Mouse (Mus musculus): ENCODE data around the gene Pitpnm3. TPM values are rescaled to one million over a fixed set of nuclear protein-coding genes. Genes with fewer than 3 reads are reported as not detected.

Pitpnm3 gene
- polyA plus RNA-seq, 1 experiment from 2014 or later: 0.24 TPM

DNA sequence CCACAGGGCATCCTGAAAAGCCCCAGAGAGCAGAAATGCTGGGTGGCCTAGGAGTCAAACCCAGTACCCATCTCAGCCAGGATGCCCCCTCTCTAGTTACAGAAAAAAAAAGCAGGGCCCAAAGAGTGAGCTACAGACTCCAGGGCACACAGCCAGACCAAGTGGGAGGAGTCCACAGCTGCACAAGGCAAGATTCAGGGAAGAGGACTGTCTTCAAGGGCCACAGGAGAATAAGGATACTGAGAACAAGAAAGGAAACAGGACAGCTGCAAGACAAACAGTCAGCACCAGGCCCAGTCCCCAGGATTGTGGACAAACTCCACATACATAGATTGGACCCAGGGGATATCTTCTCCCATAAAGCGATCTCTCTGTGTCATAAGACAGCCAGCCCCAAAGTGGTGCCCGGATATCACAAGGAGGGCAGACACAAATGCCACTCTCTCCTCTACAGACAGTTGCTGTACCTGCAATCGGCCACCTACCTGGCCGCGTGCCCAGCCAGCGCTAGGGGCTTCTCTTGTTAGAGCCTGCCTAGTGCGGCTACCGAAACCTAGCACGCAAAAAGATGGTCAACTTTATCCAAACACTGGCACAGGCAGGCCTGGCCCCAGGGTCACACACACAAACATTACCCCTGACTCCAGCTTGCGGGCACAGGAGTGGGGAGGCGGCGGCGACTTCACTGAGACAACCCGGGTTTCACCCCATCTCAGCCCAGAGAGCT lies 85.2 kb downstream of the Pitpnm3 start:
- DNase-seq (ENCODE audit: low spot score) (no peak), ATAC-seq (ENCODE audit: insufficient number of reproducible peaks, low FRiP score, low TSS enrichment, low read depth) (peak; percentile 12; the same call in 1 of the 2 replicates)
- Histone ChIP-seq H3K4me1 (ENCODE audit: control insufficient read depth, insufficient read depth, low read length) (no peaks in the 10 kb centered on the region), H3K4me3 (ENCODE audit: low read depth, low read length) (peak overlapping the region; percentile 47), H3K27me3 (ENCODE audit: control insufficient read depth, insufficient read depth, low read length) (peaks cover 7% of the 10 kb centered on the region; the same call in 1 of the 2 replicates), H3K36me3 (ENCODE audit: control insufficient read depth, insufficient read depth, low read length) (peaks cover 3% of the 10 kb centered on the region), H3K9me3 (ENCODE audit: control insufficient read depth, low read length) (no peaks in the 10 kb centered on the region), H3K9ac (ENCODE audit: low read length) (peak overlapping the region; percentile 49), H3K4me2 (ENCODE audit: low read depth, severe bottlenecking) (peak overlapping the region; percentile 83), H3K27ac (replicated peaks; ENCODE audit: low read depth, low read length) (no peak overlapping the region)
- WGBS: 22% methylated on average over 14 of the region's 14 CpGs

GRCm38 (mm10) chr11:72049171-72049759 lies 86.3 kb downstream of the Pitpnm3 start:
- Histone ChIP-seq H3K36me3 (ENCODE audit: control insufficient read depth, insufficient read depth, low read length) (peaks cover 6% of the 10 kb centered on the region), H3K4me2 (ENCODE audit: low read depth, severe bottlenecking) (no peak overlapping the region), H3K27ac (replicated peaks; ENCODE audit: low read depth, low read length) (no peak overlapping the region), H3K9me3 (ENCODE audit: control insufficient read depth, low read length) (no peaks in the 10 kb centered on the region), H3K27me3 (ENCODE audit: control insufficient read depth, insufficient read depth, low read length) (peaks cover 7% of the 10 kb centered on the region; the same call in 1 of the 2 replicates), H3K4me3 (ENCODE audit: low read depth, low read length) (no peak overlapping the region), H3K9ac (ENCODE audit: low read length) (no peak overlapping the region), H3K4me1 (ENCODE audit: control insufficient read depth, insufficient read depth, low read length) (no peaks in the 10 kb centered on the region)
- 71% methylated on average over 8 of the region's 8 CpGs for WGBS
- ATAC-seq (ENCODE audit: insufficient number of reproducible peaks, low FRiP score, low TSS enrichment, low read depth): no peak
- no peak for DNase-seq (ENCODE audit: low spot score)

DNA sequence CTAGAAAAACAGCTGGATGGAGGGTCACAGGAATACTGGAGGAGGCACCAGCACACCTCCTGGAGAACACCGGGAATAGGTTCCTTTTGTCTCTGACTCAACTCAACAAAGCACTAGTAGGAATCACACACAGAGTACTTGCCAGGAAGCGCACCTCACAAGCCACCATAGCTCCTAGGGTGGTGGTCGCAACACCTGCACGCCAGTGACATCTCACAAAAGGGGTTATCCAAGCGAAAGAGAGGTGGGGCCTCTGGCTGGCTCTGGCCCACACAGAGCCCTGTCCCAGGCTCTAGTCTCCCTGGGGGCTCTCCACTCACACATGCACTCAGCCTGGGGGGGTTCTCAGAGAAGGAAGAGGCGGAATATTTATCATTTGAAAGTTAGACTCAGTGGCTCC lies 86.8 kb downstream of the Pitpnm3 start:
- Histone ChIP-seq H3K4me2 (ENCODE audit: low read depth, severe bottlenecking) (no peak overlapping the region), H3K4me3 (ENCODE audit: low read depth, low read length) (no peak overlapping the region), H3K9ac (ENCODE audit: low read length) (no peak overlapping the region), H3K27ac (replicated peaks; ENCODE audit: low read depth, low read length) (no peak overlapping the region), H3K36me3 (ENCODE audit: control insufficient read depth, insufficient read depth, low read length) (peaks cover 6% of the 10 kb centered on the region), H3K4me1 (ENCODE audit: control insufficient read depth, insufficient read depth, low read length) (0 out of 2 replicates have a peak, but pooled peaks cover 4% of the 10 kb centered on the region), H3K27me3 (ENCODE audit: control insufficient read depth, insufficient read depth, low read length) (peaks cover 7% of the 10 kb centered on the region; the same call in 1 of the 2 replicates), H3K9me3 (ENCODE audit: control insufficient read depth, low read length) (no peaks in the 10 kb centered on the region)
- ATAC-seq (ENCODE audit: insufficient number of reproducible peaks, low FRiP score, low TSS enrichment, low read depth) (no peak), DNase-seq (ENCODE audit: low spot score) (no peak)
- 63% methylated on average over 6 of the region's 6 CpGs for WGBS

GRCm38 (mm10) chr11:72044231-72044630 lies 91.3 kb downstream of the Pitpnm3 start:
- ATAC-seq (ENCODE audit: insufficient number of reproducible peaks, low FRiP score, low TSS enrichment, low read depth) (no peak), DNase-seq (ENCODE audit: low spot score) (no peak)
- Histone ChIP-seq H3K9ac (ENCODE audit: low read length) (no peak overlapping the region), H3K9me3 (ENCODE audit: control insufficient read depth, low read length) (no peaks in the 10 kb centered on the region), H3K27me3 (ENCODE audit: control insufficient read depth, insufficient read depth, low read length) (no peaks in the 10 kb centered on the region), H3K36me3 (ENCODE audit: control insufficient read depth, insufficient read depth, low read length) (peaks cover 6% of the 10 kb centered on the region), H3K4me3 (ENCODE audit: low read depth, low read length) (no peak overlapping the region), H3K27ac (replicated peaks; ENCODE audit: low read depth, low read length) (no peak overlapping the region), H3K4me2 (ENCODE audit: low read depth, severe bottlenecking) (no peak overlapping the region), H3K4me1 (ENCODE audit: control insufficient read depth, insufficient read depth, low read length) (peaks cover 13% of the 10 kb centered on the region; the same call in 1 of the 2 replicates)
- 88% methylated on average over 3 of the region's 3 CpGs for WGBS

DNA sequence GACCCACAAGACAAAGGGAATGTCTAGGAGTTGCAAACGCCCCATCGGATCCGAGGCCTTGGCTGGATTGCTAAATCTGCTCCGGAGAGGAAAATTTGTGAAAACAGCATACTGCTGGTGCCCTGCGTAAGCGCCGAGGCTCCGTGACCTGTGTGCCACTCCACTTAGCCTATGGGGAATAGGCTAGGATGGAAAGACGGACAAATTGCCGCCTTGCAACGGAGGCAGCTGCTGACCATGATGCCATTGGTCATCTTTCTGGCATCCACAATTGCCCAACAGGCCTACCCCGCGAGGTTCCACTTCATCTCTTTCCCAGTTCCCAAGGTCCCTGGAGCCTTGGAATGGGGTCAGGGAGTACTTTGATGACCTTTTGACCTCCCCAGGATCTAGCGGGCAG lies 92.9 kb downstream of the Pitpnm3 start:
- H3K4me1 ChIP-seq (ENCODE audit: control insufficient read depth, insufficient read depth, low read length): peaks cover 13% of the 10 kb centered on the region; the same call in 1 of the 2 replicates
- peak overlapping the region; percentile 74 for H3K4me3 ChIP-seq (ENCODE audit: low read depth, low read length)
- no peak overlapping the region for H3K27ac ChIP-seq (replicated peaks; ENCODE audit: low read depth, low read length)
- peaks cover 6% of the 10 kb centered on the region for H3K36me3 ChIP-seq (ENCODE audit: control insufficient read depth, insufficient read depth, low read length)
- no peaks in the 10 kb centered on the region for H3K27me3 ChIP-seq (ENCODE audit: control insufficient read depth, insufficient read depth, low read length)
- no peak for DNase-seq (ENCODE audit: low spot score)
- no peak for ATAC-seq (ENCODE audit: insufficient number of reproducible peaks, low FRiP score, low TSS enrichment, low read depth)
- peak overlapping the region; percentile 82 for H3K9ac ChIP-seq (ENCODE audit: low read length)
- 2% methylated on average over 14 of the region's 14 CpGs for WGBS
- peak overlapping the region; percentile 90 for H3K4me2 ChIP-seq (ENCODE audit: low read depth, severe bottlenecking)
- H3K9me3 ChIP-seq (ENCODE audit: control insufficient read depth, low read length): no peaks in the 10 kb centered on the region

GRCm38 (mm10) chr11:72041768-72042607 lies 93.6 kb downstream of the Pitpnm3 start, which contains the start of gene Pimreg:
TSS of gene Pimreg (plus strand) at chr11:72042032.
- peak; percentile 92 for ATAC-seq (ENCODE audit: insufficient number of reproducible peaks, low FRiP score, low TSS enrichment, low read depth)
- H3K27ac ChIP-seq (replicated peaks; ENCODE audit: low read depth, low read length): 0 out of 2 replicates have a peak within 1 kb of the TSS, but pooled peaks have one; percentile 26

GRCm38 (mm10) chr11:72041290-72041767 lies 94.2 kb downstream of the Pitpnm3 start:
- H3K9ac ChIP-seq (ENCODE audit: low read length): peak overlapping the region; percentile 65
- H3K27ac ChIP-seq (replicated peaks; ENCODE audit: low read depth, low read length): no peak overlapping the region
- ATAC-seq (ENCODE audit: insufficient number of reproducible peaks, low FRiP score, low TSS enrichment, low read depth): no peak
- no peaks in the 10 kb centered on the region for H3K9me3 ChIP-seq (ENCODE audit: control insufficient read depth, low read length)
- peak overlapping the region; percentile 74 for H3K4me3 ChIP-seq (ENCODE audit: low read depth, low read length)
- DNase-seq (ENCODE audit: low spot score): no peak
- H3K27me3 ChIP-seq (ENCODE audit: control insufficient read depth, insufficient read depth, low read length): no peaks in the 10 kb centered on the region
- H3K36me3 ChIP-seq (ENCODE audit: control insufficient read depth, insufficient read depth, low read length): peaks cover 6% of the 10 kb centered on the region
- H3K4me2 ChIP-seq (ENCODE audit: low read depth, severe bottlenecking): peak overlapping the region; percentile 90
- H3K4me1 ChIP-seq (ENCODE audit: control insufficient read depth, insufficient read depth, low read length): peaks cover 13% of the 10 kb centered on the region; the same call in 1 of the 2 replicates
- 19% methylated on average over 6 of the region's 6 CpGs for WGBS

More at GRCm38 (mm10) chr11:72041768-72042607, 93.6 kb downstream of the Pitpnm3 start, which contains the start of gene Pimreg:
- H3K9ac ChIP-seq (ENCODE audit: low read length): peak within 1 kb of the TSS; percentile 82
- DNase-seq (ENCODE audit: low spot score): peak; percentile 97
- under 1% methylated on average over 52 of the region's 52 CpGs for WGBS
- H3K9me3 ChIP-seq (ENCODE audit: control insufficient read depth, low read length): no peaks in the 10 kb centered on the region
- no peaks in the 10 kb centered on the region for H3K27me3 ChIP-seq (ENCODE audit: control insufficient read depth, insufficient read depth, low read length)
- H3K36me3 ChIP-seq (ENCODE audit: control insufficient read depth, insufficient read depth, low read length): peaks cover 6% of the 10 kb centered on the region
- peak within 1 kb of the TSS; percentile 74 for H3K4me3 ChIP-seq (ENCODE audit: low read depth, low read length)
- peak within 1 kb of the TSS; percentile 90 for H3K4me2 ChIP-seq (ENCODE audit: low read depth, severe bottlenecking)
- H3K4me1 ChIP-seq (ENCODE audit: control insufficient read depth, insufficient read depth, low read length): peaks cover 13% of the 10 kb centered on the region; the same call in 1 of the 2 replicates

Measured in limb, embryonic 11.5 days (tissue).